Mouse (Mus musculus): ENCODE results near the gene Tle3. TPM values are rescaled to one million over a fixed set of nuclear protein-coding genes. Genes with fewer than 3 reads are reported as not detected.

Tle3 gene
- 36.6 and 39.2 TPM in 2 replicates for polyA plus RNA-seq (2015; fragmentation: Nextera tagmentation; extraction: Ambion mirVana)

- peak within 1 kb of the TSS; percentile 81 for H3K4me2 ChIP-seq
- no peaks in the 10 kb centered on the region for H3K9me3 ChIP-seq (replicated peaks)
- H3K4me3 ChIP-seq, result peak within 1 kb of the TSS; percentile 93
- peak within 1 kb of the TSS; percentile 94 for H3K27ac ChIP-seq
- H3K27me3 ChIP-seq, result peaks cover 7% of the 10 kb centered on the region
- peak; percentile 67 for ATAC-seq
- peaks cover 13% of the 10 kb centered on the region; the same call in 1 of the 2 replicates for H3K36me3 ChIP-seq (ENCODE audit: poor library complexity, severe bottlenecking)
- H3K4me1 ChIP-seq, result peaks cover 63% of the 10 kb centered on the region
- under 1% methylated on average over 35 of the region's 35 CpGs for WGBS
- H3K9ac ChIP-seq, result peak within 1 kb of the TSS; percentile 100
Observed at GRCm38 (mm10) chr9:61371755-61372509, at the start of gene Tle3. Gene Tle3, plus strand, starts transcription at chr9:61372366.

GRCm38 (mm10) chr9:61323221-61323620 lies 48.9 kb upstream of the Tle3 start:
- H3K27ac ChIP-seq, result peak overlapping the region; percentile 38; the same call in 1 of the 2 replicates
- H3K4me1 ChIP-seq, result peaks cover 43% of the 10 kb centered on the region

GRCm38 (mm10) chr9:61323879-61324278 lies 48.3 kb upstream of the Tle3 start:
- peak overlapping the region; percentile 32; the same call in 1 of the 2 replicates for H3K4me2 ChIP-seq
- H3K27ac ChIP-seq, result peak overlapping the region; percentile 65
- H3K4me1 ChIP-seq, result peaks cover 43% of the 10 kb centered on the region
- H3K9ac ChIP-seq, result no peak overlapping the region
- H3K4me3 ChIP-seq, result no peak overlapping the region
- ATAC-seq, result no peak
- 9% methylated on average over 3 of the region's 3 CpGs for WGBS
- H3K9me3 ChIP-seq (replicated peaks), result no peaks in the 10 kb centered on the region
- no peaks in the 10 kb centered on the region for H3K36me3 ChIP-seq (ENCODE audit: poor library complexity, severe bottlenecking)
- peaks cover 23% of the 10 kb centered on the region for H3K27me3 ChIP-seq

More at GRCm38 (mm10) chr9:61323221-61323620, 48.9 kb upstream of the Tle3 start:
- Histone ChIP-seq H3K4me3 (no peak overlapping the region), H3K9ac (no peak overlapping the region), H3K4me2 (no peak overlapping the region), H3K27me3 (peaks cover 23% of the 10 kb centered on the region), H3K36me3 (ENCODE audit: poor library complexity, severe bottlenecking) (no peaks in the 10 kb centered on the region), H3K9me3 (replicated peaks) (no peaks in the 10 kb centered on the region)
- 74% methylated on average over 5 of the region's 5 CpGs for WGBS
- ATAC-seq, result no peak

- ATAC-seq, result 0 out of 2 replicates have a peak, but pooled peaks have one; percentile 19
- peak overlapping the region; percentile 65 for H3K27ac ChIP-seq
- H3K4me3 ChIP-seq, result no peak overlapping the region
- peak overlapping the region; percentile 32 for H3K4me2 ChIP-seq
- no peaks in the 10 kb centered on the region for H3K36me3 ChIP-seq (ENCODE audit: poor library complexity, severe bottlenecking)
- WGBS, result 7% methylated on average over 12 of the region's 12 CpGs
- H3K27me3 ChIP-seq, result peaks cover 23% of the 10 kb centered on the region
- peak overlapping the region; percentile 22; the same call in 1 of the 2 replicates for H3K9ac ChIP-seq
- H3K9me3 ChIP-seq (replicated peaks), result no peaks in the 10 kb centered on the region
- H3K4me1 ChIP-seq, result peaks cover 43% of the 10 kb centered on the region
Observed at GRCm38 (mm10) chr9:61324354-61324753, 47.8 kb upstream of the Tle3 start.

GRCm38 (mm10) chr9:61325012-61325411 lies 47.2 kb upstream of the Tle3 start:
- H3K27me3 ChIP-seq, result peaks cover 23% of the 10 kb centered on the region
- H3K9me3 ChIP-seq (replicated peaks), result no peaks in the 10 kb centered on the region
- peaks cover 36% of the 10 kb centered on the region for H3K4me1 ChIP-seq
- H3K36me3 ChIP-seq (ENCODE audit: poor library complexity, severe bottlenecking), result no peaks in the 10 kb centered on the region
- H3K27ac ChIP-seq, result no peak overlapping the region
- H3K4me2 ChIP-seq, result no peak overlapping the region
- no peak overlapping the region for H3K9ac ChIP-seq
- no peak overlapping the region for H3K4me3 ChIP-seq
- WGBS, result 38% methylated on average over 2 of the region's 2 CpGs
- ATAC-seq, result no peak

GRCm38 (mm10) chr9:61325931-61326351 lies 46.2 kb upstream of the Tle3 start:
- no peak for ATAC-seq
- peaks cover 23% of the 10 kb centered on the region for H3K27me3 ChIP-seq

GRCm38 (mm10) chr9:61326922-61327321 lies 45.2 kb upstream of the Tle3 start:
- H3K27me3 ChIP-seq, result peaks cover 18% of the 10 kb centered on the region; the same call in 1 of the 2 replicates
- no peak overlapping the region for H3K27ac ChIP-seq
- no peaks in the 10 kb centered on the region for H3K9me3 ChIP-seq (replicated peaks)
- peaks cover 35% of the 10 kb centered on the region for H3K4me1 ChIP-seq
- H3K36me3 ChIP-seq (ENCODE audit: poor library complexity, severe bottlenecking), result no peaks in the 10 kb centered on the region
- WGBS, result 65% methylated on average over 8 of the region's 8 CpGs
- no peak for ATAC-seq
- no peak overlapping the region for H3K4me2 ChIP-seq
- no peak overlapping the region for H3K9ac ChIP-seq
- no peak overlapping the region for H3K4me3 ChIP-seq

More at GRCm38 (mm10) chr9:61325931-61326351, 46.2 kb upstream of the Tle3 start:
- Histone ChIP-seq H3K4me3 (no peak overlapping the region), H3K4me2 (no peak overlapping the region), H3K4me1 (peaks cover 35% of the 10 kb centered on the region), H3K9ac (no peak overlapping the region), H3K27ac (no peak overlapping the region), H3K9me3 (replicated peaks) (no peaks in the 10 kb centered on the region), H3K36me3 (ENCODE audit: poor library complexity, severe bottlenecking) (no peaks in the 10 kb centered on the region)
- 42% methylated on average over 7 of the region's 7 CpGs for WGBS

- no peaks in the 10 kb centered on the region for H3K9me3 ChIP-seq (replicated peaks)
- no peak overlapping the region for H3K4me2 ChIP-seq
- no peaks in the 10 kb centered on the region for H3K36me3 ChIP-seq (ENCODE audit: poor library complexity, severe bottlenecking)
- no peak for ATAC-seq
- peaks cover 30% of the 10 kb centered on the region for H3K4me1 ChIP-seq
- peaks cover 16% of the 10 kb centered on the region for H3K27me3 ChIP-seq
- H3K27ac ChIP-seq, result no peak overlapping the region
- WGBS, result 80% methylated on average over 5 of the region's 5 CpGs
- no peak overlapping the region for H3K4me3 ChIP-seq
- H3K9ac ChIP-seq, result no peak overlapping the region
Observed at GRCm38 (mm10) chr9:61328173-61328572, 44.0 kb upstream of the Tle3 start.

GRCm38 (mm10) chr9:61330747-61331146 lies 41.4 kb upstream of the Tle3 start:
- Histone ChIP-seq H3K27me3 (peaks cover 24% of the 10 kb centered on the region), H3K9ac (no peak overlapping the region), H3K9me3 (replicated peaks) (no peaks in the 10 kb centered on the region), H3K4me3 (no peak overlapping the region), H3K36me3 (ENCODE audit: poor library complexity, severe bottlenecking) (no peaks in the 10 kb centered on the region), H3K27ac (no peak overlapping the region), H3K4me1 (peaks cover 13% of the 10 kb centered on the region), H3K4me2 (no peak overlapping the region)
- no peak for ATAC-seq
- WGBS, result 90% methylated on average over 9 of the region's 9 CpGs

GRCm38 (mm10) chr9:61332226-61332936 lies 39.8 kb upstream of the Tle3 start:
- peaks cover 20% of the 10 kb centered on the region for H3K27me3 ChIP-seq
- peaks cover 8% of the 10 kb centered on the region for H3K4me1 ChIP-seq
- no peak overlapping the region for H3K27ac ChIP-seq
- no peak overlapping the region for H3K9ac ChIP-seq
- ATAC-seq, result no peak
- WGBS, result 84% methylated on average over 7 of the region's 7 CpGs
- H3K36me3 ChIP-seq (ENCODE audit: poor library complexity, severe bottlenecking), result no peaks in the 10 kb centered on the region
- H3K4me2 ChIP-seq, result no peak overlapping the region
- H3K4me3 ChIP-seq, result no peak overlapping the region
- no peaks in the 10 kb centered on the region for H3K9me3 ChIP-seq (replicated peaks)

GRCm38 (mm10) chr9:61336179-61336578 lies 36.0 kb upstream of the Tle3 start:
- Histone ChIP-seq H3K4me1 (peaks cover 23% of the 10 kb centered on the region), H3K4me2 (no peak overlapping the region), H3K36me3 (ENCODE audit: poor library complexity, severe bottlenecking) (no peaks in the 10 kb centered on the region), H3K27me3 (peaks cover 43% of the 10 kb centered on the region), H3K9ac (no peak overlapping the region), H3K9me3 (replicated peaks) (no peaks in the 10 kb centered on the region), H3K4me3 (no peak overlapping the region), H3K27ac (no peak overlapping the region)
- no peak for ATAC-seq
